Comparison of ENCODE assay signal across 13 mouse cellular contexts in genomic region chr2:71159576-71160306, GRCm38 (mm10). TPM values are rescaled to one million over a fixed set of nuclear protein-coding genes. Genes with fewer than 3 reads are reported as not detected.
DNase-seq lines count a peak whose midpoint lies in the region; ATAC-seq and TF ChIP-seq lines count a peak whose summit lies in the region.
"Had no signal": no experiment of that assay in that cellular context is flagged by ENCODE, and none has a peak within 500 bp of the region (broad histone marks: within the 10 kb centered on the region; RNA-seq: fewer than 3 reads in every experiment).

No protein-coding gene starts in this region.

- 55% methylated on average over 16 of the region's 16 CpGs for WGBS in heart, embryonic 13.5 days
- 64% methylated on average over 16 of the region's 16 CpGs for WGBS in lung, embryonic 16.5 days
- 56% methylated on average over 16 of the region's 16 CpGs for WGBS in forebrain, postnatal 0 days
- WGBS in neural tube, embryonic 14.5 days: 78% methylated on average over 16 of the region's 16 CpGs

- H3K27ac ChIP-seq in heart, embryonic 13.5 days (replicated peaks): no peak overlapping the region
- H3K27ac ChIP-seq in lung, embryonic 16.5 days (ENCODE audit: low read length): no peak overlapping the region
- peak overlapping the region; percentile 36; the same call in 1 of the 2 replicates for H3K27ac ChIP-seq in forebrain, postnatal 0 days (ENCODE audit: low read depth, low read length)
- H3K27ac ChIP-seq in neural tube, embryonic 14.5 days (ENCODE audit: low read depth, low read length): peak overlapping the region; percentile 57; the same call in 1 of the 2 replicates
- H3K27ac ChIP-seq: limb, embryonic 15.5 days; neural tube, embryonic 12.5 days had no signal

- no peaks in the 10 kb centered on the region for H3K9me3 ChIP-seq in heart, embryonic 13.5 days
- H3K9me3 ChIP-seq in lung, embryonic 16.5 days (ENCODE audit: control insufficient read depth, low read length): no peaks in the 10 kb centered on the region
- no peaks in the 10 kb centered on the region for H3K9me3 ChIP-seq in forebrain, postnatal 0 days (ENCODE audit: low read length)
- no peaks in the 10 kb centered on the region for H3K9me3 ChIP-seq in neural tube, embryonic 14.5 days (ENCODE audit: control insufficient read depth, low read length)
- H3K9me3 ChIP-seq: limb, embryonic 15.5 days; neural tube, embryonic 12.5 days had no signal

- no peaks in the 10 kb centered on the region; the same call in 1 of the 2 replicates for H3K27me3 ChIP-seq in heart, embryonic 13.5 days (replicated peaks)
- no peaks in the 10 kb centered on the region for H3K27me3 ChIP-seq in lung, embryonic 16.5 days (ENCODE audit: control insufficient read depth, insufficient read depth, low read depth, low read length)
- no peaks in the 10 kb centered on the region for H3K27me3 ChIP-seq in forebrain, postnatal 0 days (ENCODE audit: insufficient read depth, low read length)
- no peaks in the 10 kb centered on the region for H3K27me3 ChIP-seq in neural tube, embryonic 14.5 days (ENCODE audit: control insufficient read depth, insufficient read depth, low read length)
- H3K27me3 ChIP-seq: limb, embryonic 15.5 days; neural tube, embryonic 12.5 days had no signal

- no peaks in the 10 kb centered on the region for H3K36me3 ChIP-seq in heart, embryonic 13.5 days
- H3K36me3 ChIP-seq in lung, embryonic 16.5 days (ENCODE audit: control insufficient read depth, insufficient read depth, low read length): no peaks in the 10 kb centered on the region
- no peaks in the 10 kb centered on the region for H3K36me3 ChIP-seq in forebrain, postnatal 0 days (ENCODE audit: insufficient read depth)
- no peaks in the 10 kb centered on the region for H3K36me3 ChIP-seq in neural tube, embryonic 14.5 days (ENCODE audit: control insufficient read depth, insufficient read depth, low read length)
- H3K36me3 ChIP-seq: limb, embryonic 15.5 days; neural tube, embryonic 12.5 days had no signal

- no peak for ATAC-seq in heart, embryonic 13.5 days (ENCODE audit: extremely low read depth, insufficient number of reproducible peaks, low FRiP score, low TSS enrichment)
- 0 out of 2 replicates have a peak, but pooled peaks have one; percentile 11 for ATAC-seq in lung, embryonic 16.5 days (ENCODE audit: low read depth)
- ATAC-seq in forebrain, postnatal 0 days: no peak
- ATAC-seq in neural tube, embryonic 14.5 days (ENCODE audit: low read depth): 0 out of 2 replicates have a peak, but pooled peaks have one; percentile 31

- H3K4me1 ChIP-seq in heart, embryonic 13.5 days: peaks cover 11% of the 10 kb centered on the region; the same call in 1 of the 2 replicates
- no peaks in the 10 kb centered on the region; the same call in 1 of the 2 replicates for H3K4me1 ChIP-seq in lung, embryonic 16.5 days (replicated peaks; ENCODE audit: control insufficient read depth, insufficient read depth, low read length)
- H3K4me1 ChIP-seq in forebrain, postnatal 0 days (ENCODE audit: insufficient read depth): peaks cover 6% of the 10 kb centered on the region
- no peaks in the 10 kb centered on the region for H3K4me1 ChIP-seq in neural tube, embryonic 14.5 days (ENCODE audit: control insufficient read depth, insufficient read depth, low read length)
- H3K4me1 ChIP-seq: limb, embryonic 15.5 days; neural tube, embryonic 12.5 days had no signal

- DNase-seq in heart, adult 9 months (ENCODE audit: low spot score in 2 of 2): no peak
- DNase-seq in lung, postnatal 4 days: no peak
- DNase-seq in forebrain, postnatal 0 days: no peak
- no peak for DNase-seq in urinary bladder, postnatal 14 days (ENCODE audit: low spot score)
- no peak for DNase-seq in cerebellum, adult 9-11 months
- DNase-seq: cerebellum, postnatal 36 days; kidney, postnatal 25 days; right cerebral cortex, postnatal 14 days had no signal

- H3K4me2 ChIP-seq in heart, embryonic 13.5 days: peak overlapping the region; percentile 57
- 0 out of 2 replicates have a peak overlapping the region, but pooled peaks have one; percentile 17 for H3K4me2 ChIP-seq in lung, embryonic 16.5 days (ENCODE audit: low read depth, low read length)
- H3K4me2 ChIP-seq in forebrain, postnatal 0 days (ENCODE audit: low read depth): peak overlapping the region; percentile 41
- peak overlapping the region; percentile 16; the same call in 1 of the 2 replicates for H3K4me2 ChIP-seq in neural tube, embryonic 14.5 days (ENCODE audit: low read depth, low read length)
- H3K4me2 ChIP-seq: limb, embryonic 15.5 days; neural tube, embryonic 12.5 days had no signal

- H3K9ac ChIP-seq in heart, embryonic 13.5 days: peak overlapping the region; percentile 28; the same call in 1 of the 2 replicates
- H3K9ac ChIP-seq in lung, embryonic 16.5 days (ENCODE audit: low read length): no peak overlapping the region
- no peak overlapping the region for H3K9ac ChIP-seq in forebrain, postnatal 0 days
- no peak overlapping the region for H3K9ac ChIP-seq in neural tube, embryonic 14.5 days (replicated peaks; ENCODE audit: low read depth, low read length)
- H3K9ac ChIP-seq: limb, embryonic 15.5 days; neural tube, embryonic 12.5 days had no signal

- TF ChIP-seq CTCF in forebrain, postnatal 0 days (IDR thresholded peaks at IDR 0.05; ENCODE audit: low read depth): no peak

- H3K4me3 ChIP-seq in heart, embryonic 13.5 days: peak overlapping the region; percentile 25
- H3K4me3 ChIP-seq in lung, embryonic 16.5 days (ENCODE audit: low read length): no peak overlapping the region
- H3K4me3 ChIP-seq in forebrain, postnatal 0 days (ENCODE audit: low read depth, low read length): no peak overlapping the region
- no peak overlapping the region for H3K4me3 ChIP-seq in neural tube, embryonic 14.5 days (ENCODE audit: low read depth, low read length)
- H3K4me3 ChIP-seq: limb, embryonic 15.5 days; neural tube, embryonic 12.5 days had no signal

RNA-seq across cellular contexts. Expression of gene Cybrd1, which starts 42.0 kb away (rescaled TPM):
- polyA plus RNA-seq in heart, embryonic 13.5 days (2015; fragmentation: Nextera tagmentation; extraction: Ambion mirVana): 1.7 TPM in 2 replicates
- 4.6 and 5.1 TPM in 2 replicates for polyA plus RNA-seq in lung, embryonic 16.5 days (2015; fragmentation: Nextera tagmentation; extraction: Ambion mirVana)
- total RNA-seq in forebrain, postnatal 0 days (2014; rRNA removed): 4.1 and 7.0 TPM in 2 replicates
- polyA plus RNA-seq in forebrain, postnatal 0 days (2015; fragmentation: Nextera tagmentation; extraction: Ambion mirVana): 1.6 and 2.5 TPM in 2 replicates
- 1.8 and 2.5 TPM in 2 replicates for polyA plus RNA-seq in neural tube, embryonic 14.5 days (2014; fragmentation: Nextera tagmentation; extraction: Ambion mirVana)

RNA-seq across cellular contexts. Expression of gene Dync1i2, which starts 51.8 kb away (rescaled TPM):
- polyA plus RNA-seq in heart, embryonic 13.5 days (2015; fragmentation: Nextera tagmentation; extraction: Ambion mirVana): 59.5 and 64.8 TPM in 2 replicates
- polyA plus RNA-seq in lung, embryonic 16.5 days (2015; fragmentation: Nextera tagmentation; extraction: Ambion mirVana): 97.9 and 104 TPM in 2 replicates
- 207 and 241 TPM in 2 replicates for total RNA-seq in forebrain, postnatal 0 days (2014; rRNA removed)
- polyA plus RNA-seq in forebrain, postnatal 0 days (2015; fragmentation: Nextera tagmentation; extraction: Ambion mirVana): 189 and 197 TPM in 2 replicates
- polyA plus RNA-seq in neural tube, embryonic 14.5 days (2014; fragmentation: Nextera tagmentation; extraction: Ambion mirVana): 229 and 268 TPM in 2 replicates

Comparison
In these comparisons a context has a peak if more than half of its experiments do, and no peak if none do; other contexts are left out.
1. ATAC-seq: peak in lung, embryonic 16.5 days (single experiment) and neural tube, embryonic 14.5 days (single experiment); none in heart, embryonic 13.5 days (single experiment) and forebrain, postnatal 0 days (single experiment).
2. H3K27ac ChIP-seq: peak in forebrain, postnatal 0 days (single experiment) and neural tube, embryonic 14.5 days (single experiment); none in heart, embryonic 13.5 days (single experiment) and lung, embryonic 16.5 days (single experiment).
3. Peak in every context shown above with its lines, with median percentiles within 50 percentile points of each other: H3K4me2 ChIP-seq.